Mouse (Mus musculus) spleen, adult 18-20 months (tissue): ENCODE measurements around the gene Rgp1.

Experiments
- DNase-seq, 2 experiments: peaks; one replicate each; pipeline ENCODE4 v3.0.0; 2022; ENCODE audit warnings: mixed read lengths in 2 of 2

The Rgp1 gene

DNA sequence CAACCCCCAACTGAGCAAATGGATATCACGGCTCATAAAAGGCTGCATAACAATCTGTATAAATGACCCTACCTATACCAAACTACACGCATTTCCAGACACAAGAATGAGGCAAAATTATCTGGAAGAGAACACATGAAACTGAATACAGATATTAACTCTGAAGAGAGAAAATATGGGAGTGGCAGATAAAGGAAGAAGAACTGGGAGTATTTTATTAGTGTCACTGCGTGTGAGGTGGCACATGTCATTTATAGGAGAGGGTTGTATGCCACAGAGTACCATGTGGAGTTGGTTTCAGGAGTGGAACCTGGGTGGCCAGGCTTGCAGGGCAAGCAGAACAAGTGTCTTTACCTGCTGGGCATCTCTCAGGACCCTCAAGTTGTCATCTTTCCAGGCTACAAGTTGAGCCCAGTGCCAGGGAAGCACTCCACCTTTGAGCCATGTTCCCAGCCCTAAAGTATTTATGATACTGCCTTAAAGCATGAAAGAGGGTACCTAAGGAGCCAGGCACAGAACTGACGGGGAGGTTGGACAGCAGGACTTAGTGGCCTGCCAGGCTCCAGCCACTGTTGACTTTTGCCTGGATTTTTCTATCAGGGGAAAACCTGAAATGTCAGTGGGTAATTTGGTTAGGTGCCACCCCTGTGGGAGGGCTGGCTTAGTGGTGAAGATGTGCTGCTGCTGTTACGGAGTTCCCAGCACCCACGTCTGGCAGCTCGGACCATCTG lies 20.3 kb downstream of the Rgp1 start:
- DNase-seq, result no peak

DNA sequence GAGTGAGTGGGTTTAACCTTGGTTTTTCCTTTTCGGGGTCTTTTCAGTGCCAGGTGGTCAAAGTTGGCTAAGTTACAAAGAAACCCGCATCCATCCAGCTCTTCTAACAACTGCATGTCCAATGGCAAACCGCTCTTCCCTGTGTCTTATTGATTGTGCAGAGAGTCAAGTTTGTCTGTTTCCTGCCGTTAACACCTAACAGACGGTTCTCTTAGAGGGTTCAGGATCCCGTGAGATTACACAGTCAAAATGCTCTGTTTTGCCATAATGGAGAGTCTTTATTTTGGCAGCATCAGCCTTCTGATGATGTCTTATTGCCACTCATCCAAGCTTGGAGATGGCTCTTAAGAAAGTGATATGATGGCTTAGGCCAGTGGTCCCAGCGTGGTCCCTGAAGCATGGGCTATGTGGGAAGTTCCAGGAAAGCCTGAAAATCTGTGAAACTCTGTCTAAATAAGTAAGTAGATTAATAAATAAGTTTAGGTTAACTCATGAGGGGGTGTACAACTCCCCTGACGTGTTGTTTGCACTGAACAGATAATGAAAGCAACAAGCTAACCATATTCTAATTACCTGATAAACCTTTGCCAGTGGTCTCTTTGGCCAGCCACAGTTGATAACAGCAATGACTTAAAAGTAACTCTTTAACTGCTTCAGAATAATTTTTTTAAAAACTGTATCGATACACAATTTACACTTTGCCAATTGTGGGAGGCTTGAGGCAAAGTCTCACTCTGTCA lies 21.9 kb downstream of the Rgp1 start:
- DNase-seq, result no peak

DNA sequence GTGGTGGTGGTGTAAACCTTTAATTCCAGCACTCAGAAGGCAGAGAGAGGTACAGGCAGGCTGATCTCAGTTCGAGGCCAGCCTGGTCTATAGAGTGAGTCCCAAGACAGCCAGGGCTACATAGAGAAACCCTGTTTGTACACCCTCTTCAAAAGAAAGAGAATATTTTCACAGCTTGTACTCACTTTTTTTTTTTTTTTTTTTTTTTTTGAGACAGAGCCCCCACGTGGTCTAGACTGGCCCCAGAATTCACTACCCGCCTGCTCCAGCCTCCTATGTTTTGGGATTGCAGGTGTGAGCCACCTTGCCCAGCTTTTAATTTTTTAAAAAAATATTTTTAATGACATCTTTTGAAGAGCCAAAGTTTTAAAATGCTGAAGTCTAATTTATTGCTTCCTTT lies 25.6 kb downstream of the Rgp1 start:
- no peak for DNase-seq

DNA sequence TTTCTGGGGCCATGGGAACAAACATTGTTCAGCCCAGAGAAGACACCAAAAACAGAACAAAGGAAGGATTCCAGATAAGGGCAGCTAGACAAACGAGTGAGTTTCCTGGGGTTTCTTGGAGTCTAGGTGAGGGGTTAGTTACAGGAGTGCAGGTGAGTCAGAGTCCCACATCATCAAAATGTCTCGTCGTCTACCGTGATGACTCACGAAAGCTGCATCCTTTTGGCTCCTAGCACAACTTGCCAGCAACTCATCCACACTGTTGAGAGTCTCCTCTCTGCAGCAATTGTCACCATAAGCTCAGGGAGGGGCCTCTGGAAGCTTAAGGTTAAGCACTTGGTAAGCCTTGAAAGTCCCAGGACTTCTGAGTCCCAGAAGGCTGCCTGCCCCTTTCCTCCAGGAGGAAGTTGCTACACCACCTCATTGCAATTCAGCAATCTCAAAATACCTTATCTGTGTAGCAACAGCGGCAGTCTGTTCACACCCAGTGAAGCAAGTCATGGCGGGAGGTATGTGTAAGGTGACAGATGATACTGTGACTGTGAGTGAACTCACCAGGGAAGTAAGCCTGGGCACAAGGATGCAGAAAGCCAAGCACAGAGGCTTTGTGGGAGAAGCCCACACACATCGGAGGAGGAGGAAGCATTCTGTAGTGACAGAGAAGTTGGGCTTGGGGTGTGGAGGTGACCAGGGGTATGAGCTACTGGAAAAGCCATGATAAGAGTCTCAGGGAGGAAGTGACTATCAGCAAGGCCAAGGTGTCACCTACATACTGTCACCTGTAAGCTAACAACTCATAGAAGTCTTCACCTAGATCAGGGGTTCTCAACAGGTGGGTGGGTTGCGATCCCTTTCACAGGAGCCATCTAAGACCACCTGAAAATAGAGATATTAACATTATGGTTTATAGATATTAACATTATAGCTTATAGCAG lies 26.5 kb downstream of the Rgp1 start:
- DNase-seq, result no peak

DNA sequence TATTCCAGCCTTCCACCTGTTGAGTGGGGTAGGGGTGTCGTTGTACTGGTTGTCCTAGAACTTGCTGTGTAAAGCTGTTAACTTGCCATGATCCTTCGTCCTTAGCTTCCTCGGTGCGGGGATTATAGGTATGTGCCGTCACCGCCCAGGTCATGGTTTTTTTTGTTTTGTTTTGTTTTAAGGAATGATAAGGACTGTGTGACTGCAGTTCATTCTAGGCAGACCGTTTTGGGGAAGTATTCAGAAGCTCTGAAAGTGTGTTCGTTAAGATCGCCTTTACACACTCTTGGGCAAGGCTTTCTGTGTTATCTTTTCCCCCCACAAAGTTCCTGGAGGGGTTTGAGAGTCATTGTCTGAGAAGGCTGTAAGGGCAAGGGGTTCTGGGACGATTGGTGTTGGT lies 34.0 kb downstream of the Rgp1 start:
- no peak for DNase-seq

DNA sequence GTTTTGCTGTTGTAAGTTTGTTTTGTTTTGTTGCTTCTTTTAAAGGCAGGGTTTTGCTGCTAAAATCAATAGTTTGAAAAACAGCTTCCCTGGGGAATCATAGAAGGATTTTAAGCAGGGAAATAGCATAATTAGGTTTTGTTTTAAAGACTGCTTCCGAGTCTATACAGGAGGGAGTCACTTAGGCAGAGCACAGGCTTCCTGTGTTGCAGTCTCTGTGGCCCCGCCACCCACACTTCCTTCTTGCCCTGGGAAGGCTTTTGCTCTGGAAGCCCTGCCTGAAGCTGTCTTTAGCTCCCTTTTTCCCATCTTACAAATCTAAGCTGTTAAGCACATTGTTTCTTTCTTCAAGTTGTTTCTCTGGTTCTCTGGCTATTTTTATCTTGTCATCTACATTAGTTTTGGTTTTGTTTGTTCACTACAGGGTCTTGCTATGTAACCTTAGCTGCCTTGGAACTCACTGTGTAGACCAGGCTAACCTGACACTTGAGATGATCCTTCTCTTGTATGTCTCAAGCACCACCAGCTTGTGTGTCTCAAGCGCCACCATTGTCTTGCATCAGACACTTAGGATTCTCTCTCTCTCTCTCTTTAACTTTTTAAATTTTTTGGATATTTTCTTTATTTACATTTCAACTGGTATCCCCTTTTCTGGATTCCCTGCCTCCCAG lies 34.7 kb downstream of the Rgp1 start:
- DNase-seq, result no peak

DNA sequence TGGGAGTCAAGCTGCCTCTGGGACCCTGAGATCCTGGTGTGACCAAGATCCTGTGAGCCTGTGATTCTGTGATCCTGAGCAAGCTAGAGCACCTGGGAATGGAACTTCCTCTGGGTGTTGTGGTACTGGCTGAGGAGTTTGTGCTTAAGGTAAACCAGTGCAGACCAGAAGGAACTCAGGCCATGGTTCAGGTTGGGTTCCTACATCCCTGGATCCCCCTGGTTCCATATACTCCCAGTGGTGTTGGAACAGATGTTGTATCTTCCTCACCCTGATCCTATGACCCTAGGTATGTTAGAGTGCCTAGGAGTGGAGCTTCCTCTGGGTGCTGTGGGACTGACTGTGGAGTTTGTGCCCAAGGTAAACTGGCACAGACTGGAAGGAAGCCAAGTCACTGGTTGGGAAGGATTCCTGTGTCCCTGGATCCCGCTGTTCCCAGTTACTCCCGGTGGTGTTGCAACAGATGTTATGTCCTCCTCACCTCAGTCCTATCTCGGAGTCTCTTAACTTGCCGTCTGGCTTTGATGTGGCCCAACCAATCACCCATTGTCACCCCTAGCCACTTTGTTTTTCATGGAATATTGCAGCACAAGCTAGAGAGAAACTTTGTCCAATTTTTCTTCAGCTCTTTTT lies 41.7 kb downstream of the Rgp1 start:
- DNase-seq, result no peak

DNA sequence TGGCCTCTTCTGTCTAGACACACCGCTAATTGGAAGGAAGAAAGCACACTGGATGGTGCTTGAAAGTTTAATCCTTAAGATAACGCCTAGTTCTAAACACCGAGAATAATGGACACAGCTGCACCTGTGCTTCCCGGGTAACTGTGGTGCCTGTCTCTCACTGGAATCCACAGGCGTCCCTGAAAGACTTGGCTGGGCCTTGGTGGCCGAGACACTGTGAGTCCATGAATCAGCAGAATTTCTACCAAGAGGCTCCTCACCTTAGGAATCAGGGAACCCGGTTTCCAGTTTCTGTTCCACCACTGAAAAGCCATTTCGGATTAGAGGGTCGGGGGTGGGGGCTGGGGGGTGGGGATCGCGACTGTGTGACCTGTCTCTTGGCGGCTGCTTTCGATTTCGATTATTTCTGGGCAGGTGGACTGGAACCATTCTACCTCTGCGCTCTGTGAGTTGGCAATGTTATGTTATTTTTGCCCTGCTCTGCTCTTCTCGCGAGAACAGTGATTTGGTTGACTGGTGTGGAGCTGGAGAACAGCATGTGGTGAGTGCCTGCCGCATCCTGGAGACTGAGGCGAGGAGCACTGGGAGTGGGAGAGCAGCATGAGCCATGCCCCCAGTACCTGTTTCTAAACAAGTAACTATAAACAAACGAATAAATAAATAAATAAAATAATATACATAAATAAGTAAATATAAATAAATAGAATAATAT lies 50.7 kb downstream of the Rgp1 start:
- no peak for DNase-seq

DNA sequence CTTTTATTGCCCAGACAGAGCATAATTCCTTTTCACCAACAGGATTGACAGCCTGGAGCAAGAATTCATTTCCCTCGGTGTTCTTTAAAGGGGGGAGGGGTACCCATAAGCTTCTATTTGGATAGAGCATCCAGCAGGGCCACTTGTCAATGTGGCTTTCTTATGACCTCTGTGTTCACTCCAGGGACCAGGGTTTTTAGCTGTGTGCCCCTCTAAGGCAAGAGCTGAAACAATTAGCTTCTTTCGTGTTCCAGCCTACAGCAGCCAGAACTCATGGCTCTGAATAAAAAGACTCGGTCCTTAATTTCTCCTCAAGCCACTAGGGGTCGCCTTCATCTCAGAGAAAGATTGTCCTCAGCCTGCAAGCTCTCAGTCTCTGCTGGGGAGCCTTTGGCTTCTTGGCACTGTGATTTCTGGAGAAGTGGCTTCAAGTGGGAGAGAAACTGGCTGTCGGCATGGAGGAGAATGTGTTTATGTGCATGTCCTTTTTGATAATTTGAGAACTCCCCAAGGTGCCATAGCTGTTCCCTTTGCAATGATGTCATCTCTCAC lies 51.6 kb downstream of the Rgp1 start:
- peak in 1 of 2 experiments; percentile 67 for DNase-seq

DNA sequence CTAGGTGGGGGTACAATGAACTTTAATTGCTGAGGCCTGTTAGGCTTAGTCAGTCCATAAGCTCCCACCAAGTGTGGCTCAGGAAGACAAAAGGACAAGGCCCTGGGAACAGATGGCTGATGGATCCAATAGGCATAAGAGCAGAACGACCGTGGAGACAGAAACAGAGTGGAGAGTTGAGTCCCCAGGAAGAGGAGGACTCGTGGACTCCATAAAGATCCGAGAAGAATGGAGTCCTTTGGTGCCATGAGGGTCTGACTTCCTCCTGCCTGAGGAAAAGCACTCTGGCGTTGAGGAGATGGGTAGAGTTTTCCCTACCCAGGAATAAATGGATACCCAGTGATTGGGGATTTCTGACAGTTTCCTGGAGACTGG lies 52.1 kb downstream of the Rgp1 start:
- DNase-seq, result no peak

DNA sequence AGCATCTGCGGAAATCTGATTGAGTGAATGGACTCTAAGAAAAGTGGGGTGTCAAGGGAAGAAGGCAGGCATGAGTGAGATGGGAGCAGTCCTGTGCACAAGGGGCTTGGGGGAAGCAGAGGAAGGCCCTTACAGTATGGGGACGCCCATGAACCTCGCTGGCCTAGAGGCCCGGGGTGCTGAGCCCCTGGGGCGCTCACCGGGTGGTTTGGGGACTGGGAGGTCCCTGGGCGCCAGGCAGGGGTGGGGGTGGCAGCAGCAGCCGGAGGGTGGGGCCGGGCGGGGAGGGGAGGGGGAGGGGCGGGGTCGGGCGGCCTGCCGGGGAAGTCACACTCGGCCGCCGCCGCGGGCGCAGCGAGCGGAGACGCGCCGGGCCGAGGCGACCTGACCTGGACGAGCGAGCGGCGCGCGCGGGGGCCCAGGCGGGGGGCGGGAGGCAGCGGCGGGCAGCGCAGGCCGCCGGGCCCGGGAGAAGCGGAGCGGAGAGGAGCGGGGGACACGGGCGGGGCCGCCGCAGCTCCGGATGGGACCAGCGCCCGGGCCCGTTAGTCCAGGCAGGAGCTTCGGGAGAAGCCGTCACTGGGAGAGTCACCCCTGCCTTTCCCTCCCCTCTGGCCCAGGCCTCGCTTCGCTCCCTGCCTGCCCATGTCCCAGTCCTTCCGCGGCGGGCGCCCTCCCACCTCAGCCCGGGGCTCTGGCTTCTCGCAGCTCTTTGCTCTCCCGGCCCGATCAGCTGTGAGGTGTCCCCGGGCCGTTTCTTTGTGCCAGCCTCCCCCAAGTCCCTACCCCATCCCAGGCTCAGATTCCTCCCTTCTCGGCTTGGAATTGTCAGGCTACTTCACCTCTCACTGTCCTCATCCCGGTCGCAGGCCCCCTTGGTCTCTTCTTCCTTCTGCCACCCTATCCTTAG lies 52.8 kb downstream of the Rgp1 start, which contains the start of gene Npr2:
TSS of gene Npr2 (plus strand) at position 890 of the 910 bp plus-strand sequence.
- DNase-seq, result no peak

DNA sequence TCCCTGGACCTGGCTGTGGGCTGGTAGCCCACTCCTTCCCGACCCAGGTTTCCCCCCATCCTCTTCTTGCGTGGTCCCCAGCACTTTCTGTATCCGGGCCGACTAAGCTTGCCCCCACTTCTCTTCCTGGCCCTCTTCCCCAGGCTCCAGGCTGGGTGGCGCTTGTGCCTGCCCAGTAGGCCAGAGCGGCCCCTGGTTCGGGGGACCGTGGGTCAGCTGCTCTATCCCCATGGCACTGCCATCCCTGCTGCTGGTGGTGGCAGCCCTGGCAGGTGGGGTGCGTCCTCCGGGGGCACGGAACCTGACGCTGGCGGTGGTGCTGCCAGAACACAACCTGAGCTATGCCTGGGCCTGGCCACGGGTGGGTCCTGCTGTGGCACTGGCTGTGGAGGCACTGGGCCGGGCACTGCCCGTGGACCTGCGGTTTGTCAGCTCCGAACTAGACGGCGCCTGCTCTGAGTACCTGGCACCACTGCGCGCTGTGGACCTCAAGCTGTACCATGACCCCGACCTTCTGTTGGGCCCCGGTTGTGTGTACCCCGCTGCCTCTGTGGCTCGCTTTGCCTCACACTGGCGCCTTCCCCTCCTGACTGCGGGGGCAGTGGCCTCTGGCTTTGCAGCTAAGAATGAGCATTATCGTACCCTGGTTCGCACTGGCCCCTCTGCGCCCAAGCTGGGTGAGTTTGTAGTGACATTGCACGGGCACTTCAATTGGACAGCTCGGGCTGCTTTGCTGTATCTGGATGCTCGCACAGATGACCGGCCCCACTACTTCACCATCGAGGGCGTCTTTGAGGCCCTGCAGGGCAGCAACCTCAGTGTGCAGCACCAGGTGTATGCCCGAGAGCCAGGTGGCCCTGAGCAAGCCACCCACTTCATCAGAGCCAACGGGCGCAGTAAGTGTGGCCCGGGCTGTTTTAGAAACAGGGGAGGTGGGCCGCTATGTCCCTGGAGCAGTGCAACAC lies 53.7 kb downstream of the Rgp1 start:
- DNase-seq, result no peak

DNA sequence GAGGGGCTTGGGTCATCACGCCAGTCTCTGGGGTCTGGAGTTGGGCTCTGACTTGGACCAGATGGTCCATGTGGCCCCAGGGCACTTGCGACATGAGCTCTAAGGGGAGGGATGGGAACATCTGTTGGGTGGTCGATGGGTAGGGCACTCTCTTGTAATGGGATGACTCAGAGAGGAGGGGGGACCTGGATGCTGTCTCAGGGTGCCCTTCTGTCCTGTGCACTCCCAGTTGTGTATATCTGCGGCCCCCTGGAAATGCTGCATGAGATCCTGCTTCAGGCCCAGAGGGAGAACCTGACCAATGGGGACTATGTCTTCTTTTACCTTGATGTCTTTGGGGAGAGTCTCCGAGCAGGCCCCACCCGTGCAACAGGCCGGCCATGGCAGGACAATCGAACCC lies 54.8 kb downstream of the Rgp1 start:
- no peak for DNase-seq

DNA sequence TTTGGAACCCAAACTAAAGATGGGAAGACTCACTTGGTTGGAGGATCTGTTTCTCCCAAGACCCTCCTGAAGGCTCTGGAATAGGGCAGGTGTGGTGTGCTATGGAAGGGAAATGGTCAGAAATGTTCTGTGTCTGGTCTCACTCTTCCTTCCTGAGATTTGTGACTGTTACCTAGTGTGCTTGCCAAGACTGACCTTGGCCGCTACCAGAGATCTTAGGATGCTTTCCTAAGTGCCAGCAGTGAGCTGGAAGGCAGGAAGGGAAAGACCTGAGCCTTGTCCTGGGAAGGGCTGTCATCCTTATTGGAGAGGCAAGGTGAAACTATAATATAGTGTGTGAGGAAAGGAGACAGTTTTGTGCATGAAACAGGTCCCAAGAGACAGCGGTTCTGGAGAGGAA lies 55.2 kb downstream of the Rgp1 start:
- DNase-seq, result no peak

DNA sequence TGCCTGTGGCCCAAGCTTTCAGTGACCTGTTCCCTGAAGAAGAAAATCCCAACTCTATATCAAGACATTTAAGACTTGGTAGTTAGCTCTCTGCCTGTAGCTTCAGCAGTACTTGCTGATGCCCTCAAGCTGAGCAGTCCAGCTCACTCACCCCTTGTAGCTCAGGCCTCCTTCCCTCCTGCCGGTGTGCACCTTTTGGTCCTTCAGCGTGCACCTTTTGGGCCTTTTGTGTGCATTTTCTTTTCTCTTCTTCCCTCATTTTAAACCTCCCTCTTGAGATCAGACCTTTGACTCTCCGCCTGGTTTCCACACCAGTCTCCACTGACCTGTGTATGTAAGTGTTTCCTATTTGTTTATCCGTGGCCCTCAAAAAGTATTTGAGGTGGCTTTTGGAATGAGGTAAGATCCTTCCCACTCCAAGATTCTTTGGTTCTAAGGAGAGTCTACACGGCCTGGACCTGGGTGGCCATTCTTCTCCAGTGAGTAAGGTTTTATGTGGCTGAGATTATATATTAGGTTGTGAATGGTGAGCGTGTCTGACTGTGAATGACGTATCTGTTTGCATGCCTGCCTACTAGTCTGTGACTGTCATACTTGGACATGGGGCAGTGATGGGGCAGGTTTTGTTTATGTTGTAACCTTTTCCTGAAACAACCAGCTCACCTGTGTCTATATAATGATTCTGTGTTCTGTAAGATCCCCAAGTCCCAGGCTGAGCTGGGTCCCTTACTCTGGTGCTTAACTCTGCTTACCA lies 56.3 kb downstream of the Rgp1 start:
- no peak for DNase-seq

DNA sequence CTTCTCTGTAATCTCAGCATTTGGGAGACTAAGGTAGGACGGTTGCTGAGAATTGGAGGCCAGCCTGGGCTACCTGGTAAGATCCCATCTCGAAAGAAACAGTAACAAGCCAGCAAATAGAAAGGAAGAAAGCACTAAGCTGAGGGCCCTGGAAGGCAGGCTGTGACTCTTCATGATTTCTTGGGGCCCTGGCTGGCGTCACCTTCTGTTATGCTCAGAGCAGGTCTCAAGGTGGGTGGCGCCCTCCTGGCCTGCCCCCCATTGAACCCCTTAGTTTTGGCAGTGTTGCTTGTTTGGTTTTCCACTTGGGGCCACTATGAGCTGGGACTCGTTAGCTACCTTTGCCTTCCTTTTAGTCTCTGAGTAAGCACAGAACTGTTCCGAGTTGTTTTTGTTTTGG lies 58.2 kb downstream of the Rgp1 start:
- DNase-seq, result no peak
